Mouse (Mus musculus) megakaryocyte, embryonic 14.5 days (primary cell): ENCODE data around the gene Miga2.

ENCODE experiments used
- FLI1 ChIP-seq: IDR thresholded peaks from 2 replicates; pipeline ENCODE4 v1.6.1; 2012; ENCODE audit warnings: low read length, inconsistent platforms, mixed read lengths
- GATA1 ChIP-seq: IDR thresholded peaks from 3 replicates; pipeline ENCODE4 v1.6.1; 2012; ENCODE audit warnings: mixed read lengths, low read length, inconsistent platforms, borderline replicate concordance

- TF ChIP-seq GATA1 (no peak), FLI1 (no peak)
Measured at GRCm38 (mm10) chr2:30384814-30385213, 20.8 kb downstream of the Miga2 start.
